ENCODE assay signal across 16 mouse cellular contexts in genomic region chr1:80389518-80389917, GRCm38 (mm10). TPM values are rescaled to one million over a fixed set of nuclear protein-coding genes. Genes with fewer than 3 reads are reported as not detected.
A peak's percentile ranks its signal among the peaks of the same experiment; 100 is the strongest.
DNase-seq lines count a peak whose midpoint lies in the region; ATAC-seq lines count a peak whose summit lies in the region.
"Had no signal": no experiment of that assay in that cellular context is flagged by ENCODE, and none has a peak within 500 bp of the region (broad histone marks: within the 10 kb centered on the region; RNA-seq: fewer than 3 reads in every experiment).

No protein-coding gene starts in this region.

- H3K27ac ChIP-seq in macrophage = peak overlapping the region; percentile 41
- H3K27ac ChIP-seq in midbrain, embryonic 15.5 days = no peak overlapping the region
- H3K27ac ChIP-seq: embryonic facial prominence, embryonic 13.5 days; forebrain, embryonic 12.5 days; heart, adult 2 months; hindbrain, postnatal 0 days; liver, embryonic 13.5 days had no signal

- no peaks in the 10 kb centered on the region for H3K79me2 ChIP-seq in macrophage (ENCODE audit: inconsistent target)

- H3K36me3 ChIP-seq in macrophage (ENCODE audit: inconsistent target) = no peaks in the 10 kb centered on the region
- no peaks in the 10 kb centered on the region for H3K36me3 ChIP-seq in midbrain, embryonic 15.5 days (replicated peaks)
- H3K36me3 ChIP-seq: embryonic facial prominence, embryonic 13.5 days; forebrain, embryonic 12.5 days; liver, embryonic 13.5 days had no signal

- H3K4me1 ChIP-seq in midbrain, embryonic 15.5 days = no peaks in the 10 kb centered on the region
- H3K4me1 ChIP-seq: embryonic facial prominence, embryonic 13.5 days; forebrain, embryonic 12.5 days; liver, embryonic 13.5 days had no signal

- ATAC-seq in midbrain, embryonic 15.5 days (replicated peaks) = no peak
- ATAC-seq: hindbrain, postnatal 0 days had no signal

- no peaks in the 10 kb centered on the region for H3K9me3 ChIP-seq in midbrain, embryonic 15.5 days
- H3K9me3 ChIP-seq: embryonic facial prominence, embryonic 13.5 days; forebrain, embryonic 12.5 days; liver, embryonic 13.5 days had no signal

- H3K27me3 ChIP-seq in midbrain, embryonic 15.5 days (replicated peaks) = no peaks in the 10 kb centered on the region
- H3K27me3 ChIP-seq: embryonic facial prominence, embryonic 13.5 days; forebrain, embryonic 12.5 days; liver, embryonic 13.5 days had no signal

- H3K9ac ChIP-seq in midbrain, embryonic 15.5 days = no peak overlapping the region
- H3K9ac ChIP-seq: embryonic facial prominence, embryonic 13.5 days; forebrain, embryonic 12.5 days; liver, embryonic 13.5 days had no signal

- no peak overlapping the region for H3K4me3 ChIP-seq in macrophage (ENCODE audit: inconsistent target)
- no peak overlapping the region for H3K4me3 ChIP-seq in midbrain, embryonic 15.5 days
- H3K4me3 ChIP-seq: embryonic facial prominence, embryonic 13.5 days; forebrain, embryonic 12.5 days; heart, adult 2 months; liver, embryonic 13.5 days had no signal

- H3K4me2 ChIP-seq in midbrain, embryonic 15.5 days = no peak overlapping the region
- H3K4me2 ChIP-seq: embryonic facial prominence, embryonic 13.5 days; forebrain, embryonic 12.5 days; liver, embryonic 13.5 days had no signal

- DNase-seq in kidney, postnatal 36 days = peak; percentile 12 to 24
- no peak for DNase-seq in kidney, postnatal 10 days
- DNase-seq in T-cell, adult 2 months (ENCODE audit: low spot score) = peak; percentile 42
- DNase-seq in thymus, postnatal 36 days = peak; percentile 19 to 36
- DNase-seq in frontal cortex, postnatal 10 days (ENCODE audit: low spot score in 2 of 2) = no peak
- DNase-seq: adrenal gland, adult 2 months; cerebellum, postnatal 14 days; heart, adult 2 months; heart, postnatal 14 days; kidney, postnatal 4 days; liver, embryonic 13.5 days had no signal

- 17% methylated on average over 7 of the region's 7 CpGs for WGBS in macrophage (ENCODE audit: missing documents)
- 90% methylated on average over 7 of the region's 7 CpGs for WGBS in midbrain, embryonic 15.5 days

RNA-seq across cellular contexts. Expression of gene Cul3, which starts 49.2 kb away (rescaled TPM):
- total RNA-seq in macrophage (2018; cell fraction: chromatin; rRNA removed) = 100 to 1,000 TPM in 3 of 26 experiments, 10 to 100 TPM in 23; 54.8 to 123 (median 69.0) TPM
- total RNA-seq in macrophage (2018; cell fraction: cytosol; rRNA removed) = 100 to 1,000 TPM in 3 of 26 experiments, 10 to 100 TPM in 23; 71.5 to 107 (median 87.0) TPM
- total RNA-seq in macrophage (2018; cell fraction: nucleus; rRNA removed) = 100 to 1,000 TPM in 5 of 26 experiments, 10 to 100 TPM in 21; 64.1 to 125 (median 79.8) TPM
- polyA plus RNA-seq in macrophage (2018) = 75.7 to 202 TPM (median 88.8 TPM) in 3 replicates
- 25.1 and 32.3 TPM in 2 replicates for polyA plus RNA-seq in midbrain, embryonic 15.5 days (2015; fragmentation: Nextera tagmentation; extraction: Ambion mirVana)

Comparison
In these comparisons a context has a peak if more than half of its experiments do, and no peak if none do; other contexts are left out.
1. DNase-seq: peak in kidney, postnatal 36 days (2 of 2), T-cell, adult 2 months (single experiment) and thymus, postnatal 36 days (2 of 2); none in kidney, postnatal 10 days (single experiment) and frontal cortex, postnatal 10 days (0 of 2).